Mouse (Mus musculus): ENCODE measurements around the gene Dkk3. TPM values are rescaled to one million over a fixed set of nuclear protein-coding genes. Genes with fewer than 3 reads are reported as not detected.

The Dkk3 gene
- 7.9 and 8.6 TPM in 2 replicates for total RNA-seq (2012; rRNA removed)

GRCm38 (mm10) chr7:112158942-112159341, at the start of gene Dkk3:
Dkk3 (minus strand) TSS chr7:112159057.
- no peak for DNase-seq (ENCODE audit: low read depth, low spot score)
- TF ChIP-seq HCFC1 (IDR thresholded peaks at IDR 0.05; ENCODE audit: borderline replicate concordance, insufficient read depth, low read length), result no peak
- TF ChIP-seq CHD2 (IDR thresholded peaks at IDR 0.05; ENCODE audit: low read depth, low read length), result no peak
- TF ChIP-seq ZNF384 (IDR thresholded peaks at IDR 0.05; ENCODE audit: low read depth, low read length), result no peak
- TF ChIP-seq MAFK (IDR thresholded peaks at IDR 0.05; ENCODE audit: insufficient read depth, low read depth, low read length), result no peak
- no peak for TF ChIP-seq ZC3H11A (IDR thresholded peaks at IDR 0.05; ENCODE audit: borderline replicate concordance, low read depth, low read length)
- peak within 1 kb of the TSS; percentile 60 to 76 for H3K4me3 ChIP-seq (ENCODE audit: insufficient read depth in 1 of 2, low read depth in 1 of 2, low read length in 2 of 2, poor library complexity in 1 of 2, severe bottlenecking in 1 of 2)
- in situ Hi-C loops (cut with MboI; ENCODE audit: low sequenced_read_pairs in 2 of 2, unreplicated experiment in 2 of 2), result no loop called here
- H3K27ac ChIP-seq (ENCODE audit: insufficient read depth, low read depth, low read length, poor library complexity, severe bottlenecking), result no peak within 1 kb of the TSS
- no peaks in the 10 kb centered on the region for H3K9me3 ChIP-seq (ENCODE audit: control insufficient read depth, insufficient read depth, low read depth, low read length)
- peak within 1 kb of the TSS; percentile 29; the same call in 1 of the 2 replicates for H3K9ac ChIP-seq (ENCODE audit: insufficient read depth, low read depth, low read length, poor library complexity, severe bottlenecking)
- H3K36me3 ChIP-seq (ENCODE audit: control insufficient read depth, insufficient read depth, low read length, poor library complexity, severe bottlenecking), result no peaks in the 10 kb centered on the region
- peaks cover 0 to 10% of the 10 kb centered on the region in 2 experiments; a peak in 2 of 4 replicates for H3K4me1 ChIP-seq (ENCODE audit: control insufficient read depth in 2 of 2, insufficient read depth in 2 of 2, low read length in 2 of 2, poor library complexity in 1 of 2)

GRCm38 (mm10) chr7:112207717-112208116, 48.9 kb upstream of the Dkk3 start:
- DNase-seq (ENCODE audit: low read depth, low spot score), result no peak
- TF ChIP-seq MAFK (IDR thresholded peaks at IDR 0.05; ENCODE audit: insufficient read depth, low read depth, low read length) (no peak), ZC3H11A (IDR thresholded peaks at IDR 0.05; ENCODE audit: borderline replicate concordance, low read depth, low read length) (no peak), HCFC1 (IDR thresholded peaks at IDR 0.05; ENCODE audit: borderline replicate concordance, insufficient read depth, low read length) (no peak), ZNF384 (IDR thresholded peaks at IDR 0.05; ENCODE audit: low read depth, low read length) (no peak), CHD2 (IDR thresholded peaks at IDR 0.05; ENCODE audit: low read depth, low read length) (no peak)
- no peak overlapping the region for H3K4me3 ChIP-seq (ENCODE audit: insufficient read depth in 1 of 2, low read depth in 1 of 2, low read length in 2 of 2, poor library complexity in 1 of 2, severe bottlenecking in 1 of 2)
- H3K36me3 ChIP-seq (ENCODE audit: control insufficient read depth, insufficient read depth, low read length, poor library complexity, severe bottlenecking), result no peaks in the 10 kb centered on the region
- no peaks in the 10 kb centered on the region for H3K9me3 ChIP-seq (ENCODE audit: control insufficient read depth, insufficient read depth, low read depth, low read length)
- H3K27ac ChIP-seq (ENCODE audit: insufficient read depth, low read depth, low read length, poor library complexity, severe bottlenecking), result no peak overlapping the region
- in situ Hi-C loops (cut with MboI; ENCODE audit: low sequenced_read_pairs in 2 of 2, unreplicated experiment in 2 of 2), result no loop called here
- no peak overlapping the region for H3K9ac ChIP-seq (ENCODE audit: insufficient read depth, low read depth, low read length, poor library complexity, severe bottlenecking)
- no peaks in the 10 kb centered on the region for H3K4me1 ChIP-seq (ENCODE audit: control insufficient read depth in 2 of 2, insufficient read depth in 2 of 2, low read length in 2 of 2, poor library complexity in 1 of 2)

- no peaks in the 10 kb centered on the region for H3K4me1 ChIP-seq (ENCODE audit: control insufficient read depth in 2 of 2, insufficient read depth in 2 of 2, low read length in 2 of 2, poor library complexity in 1 of 2)
- in situ Hi-C loops (cut with MboI; ENCODE audit: low sequenced_read_pairs in 2 of 2, unreplicated experiment in 2 of 2), result no loop called here
- H3K9ac ChIP-seq (ENCODE audit: insufficient read depth, low read depth, low read length, poor library complexity, severe bottlenecking), result no peak overlapping the region
- H3K4me3 ChIP-seq (ENCODE audit: insufficient read depth in 1 of 2, low read depth in 1 of 2, low read length in 2 of 2, poor library complexity in 1 of 2, severe bottlenecking in 1 of 2), result no peak overlapping the region
- H3K27ac ChIP-seq (ENCODE audit: insufficient read depth, low read depth, low read length, poor library complexity, severe bottlenecking), result no peak overlapping the region
- TF ChIP-seq MAFK (IDR thresholded peaks at IDR 0.05; ENCODE audit: insufficient read depth, low read depth, low read length), result no peak
- H3K9me3 ChIP-seq (ENCODE audit: control insufficient read depth, insufficient read depth, low read depth, low read length), result no peaks in the 10 kb centered on the region
- no peaks in the 10 kb centered on the region for H3K36me3 ChIP-seq (ENCODE audit: control insufficient read depth, insufficient read depth, low read length, poor library complexity, severe bottlenecking)
- no peak for DNase-seq (ENCODE audit: low read depth, low spot score)
These were observed 46.7 kb upstream of the Dkk3 start for GRCm38 (mm10) chr7:112205513-112205912.

DNA sequence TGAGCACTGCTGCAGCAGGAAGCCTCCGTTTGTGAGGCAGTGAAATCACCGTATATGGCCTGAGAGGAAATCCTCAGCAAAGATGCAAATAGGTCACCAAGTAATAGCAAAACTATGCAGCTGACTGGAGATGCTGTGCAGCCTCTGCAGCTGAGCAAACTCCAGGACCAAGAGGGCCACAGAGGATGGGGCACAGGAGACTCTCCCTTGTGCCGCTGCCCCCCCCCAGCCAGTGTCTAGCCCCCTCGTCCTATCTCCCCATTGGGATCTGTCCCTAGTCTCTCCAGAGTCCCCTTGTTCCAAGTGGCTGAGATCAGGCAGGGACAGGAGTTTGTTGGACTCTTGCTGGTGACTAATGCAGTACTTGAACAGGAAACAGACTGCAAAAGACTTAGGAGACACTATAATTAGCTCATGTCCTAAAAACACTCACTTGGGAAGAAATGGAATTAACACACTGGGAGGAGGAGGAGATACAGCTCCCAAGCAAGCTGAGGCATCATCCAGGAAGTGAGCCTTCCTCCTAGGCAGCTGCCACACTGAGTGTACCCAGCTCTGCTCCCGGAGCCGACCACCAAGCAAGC, 45.6 kb upstream of the Dkk3 start:
- Histone ChIP-seq H3K9me3 (ENCODE audit: control insufficient read depth, insufficient read depth, low read depth, low read length) (no peaks in the 10 kb centered on the region), H3K9ac (ENCODE audit: insufficient read depth, low read depth, low read length, poor library complexity, severe bottlenecking) (no peak overlapping the region), H3K4me1 (ENCODE audit: control insufficient read depth in 2 of 2, insufficient read depth in 2 of 2, low read length in 2 of 2, poor library complexity in 1 of 2) (no peaks in the 10 kb centered on the region), H3K4me3 (ENCODE audit: insufficient read depth in 1 of 2, low read depth in 1 of 2, low read length in 2 of 2, poor library complexity in 1 of 2, severe bottlenecking in 1 of 2) (no peak overlapping the region), H3K27ac (ENCODE audit: insufficient read depth, low read depth, low read length, poor library complexity, severe bottlenecking) (no peak overlapping the region), H3K36me3 (ENCODE audit: control insufficient read depth, insufficient read depth, low read length, poor library complexity, severe bottlenecking) (no peaks in the 10 kb centered on the region)
- in situ Hi-C loops (cut with MboI; ENCODE audit: low sequenced_read_pairs in 2 of 2, unreplicated experiment in 2 of 2), result no loop called here
- TF ChIP-seq HCFC1 (IDR thresholded peaks at IDR 0.05; ENCODE audit: borderline replicate concordance, insufficient read depth, low read length) (no peak), ZNF384 (IDR thresholded peaks at IDR 0.05; ENCODE audit: low read depth, low read length) (no peak), CHD2 (IDR thresholded peaks at IDR 0.05; ENCODE audit: low read depth, low read length) (no peak), MAFK (IDR thresholded peaks at IDR 0.05; ENCODE audit: insufficient read depth, low read depth, low read length) (no peak), ZC3H11A (IDR thresholded peaks at IDR 0.05; ENCODE audit: borderline replicate concordance, low read depth, low read length) (no peak)
- DNase-seq (ENCODE audit: low read depth, low spot score), result no peak

GRCm38 (mm10) chr7:112203937-112204336, 45.1 kb upstream of the Dkk3 start:
- no peak overlapping the region for H3K27ac ChIP-seq (ENCODE audit: insufficient read depth, low read depth, low read length, poor library complexity, severe bottlenecking)
- no peak overlapping the region for H3K9ac ChIP-seq (ENCODE audit: insufficient read depth, low read depth, low read length, poor library complexity, severe bottlenecking)
- no peaks in the 10 kb centered on the region for H3K4me1 ChIP-seq (ENCODE audit: control insufficient read depth in 2 of 2, insufficient read depth in 2 of 2, low read length in 2 of 2, poor library complexity in 1 of 2)
- no peaks in the 10 kb centered on the region for H3K9me3 ChIP-seq (ENCODE audit: control insufficient read depth, insufficient read depth, low read depth, low read length)
- no peak overlapping the region for H3K4me3 ChIP-seq (ENCODE audit: insufficient read depth in 1 of 2, low read depth in 1 of 2, low read length in 2 of 2, poor library complexity in 1 of 2, severe bottlenecking in 1 of 2)
- no peaks in the 10 kb centered on the region for H3K36me3 ChIP-seq (ENCODE audit: control insufficient read depth, insufficient read depth, low read length, poor library complexity, severe bottlenecking)
- TF ChIP-seq ZNF384 (IDR thresholded peaks at IDR 0.05; ENCODE audit: low read depth, low read length) (no peak), MAFK (IDR thresholded peaks at IDR 0.05; ENCODE audit: insufficient read depth, low read depth, low read length) (no peak), CHD2 (IDR thresholded peaks at IDR 0.05; ENCODE audit: low read depth, low read length) (no peak), ZC3H11A (IDR thresholded peaks at IDR 0.05; ENCODE audit: borderline replicate concordance, low read depth, low read length) (no peak), HCFC1 (IDR thresholded peaks at IDR 0.05; ENCODE audit: borderline replicate concordance, insufficient read depth, low read length) (no peak)
- no peak for DNase-seq (ENCODE audit: low read depth, low spot score)
- in situ Hi-C loops (cut with MboI; ENCODE audit: low sequenced_read_pairs in 2 of 2, unreplicated experiment in 2 of 2), result no loop called here

All from ES-E14 (cell line).